ENCODE assay signal across 16 mouse cellular contexts in genomic region chr2:154584931-154585601, GRCm38 (mm10). TPM values are rescaled to one million over a fixed set of nuclear protein-coding genes. Genes with fewer than 3 reads are reported as not detected.
DNase-seq lines count a peak whose midpoint lies in the region; ATAC-seq and TF ChIP-seq lines count a peak whose summit lies in the region.
"Had no signal": no experiment of that assay in that cellular context is flagged by ENCODE, and none has a peak within 500 bp of the region (broad histone marks: within the 10 kb centered on the region; RNA-seq: fewer than 3 reads in every experiment).

No protein-coding gene starts in this region.

- H3K36me3 ChIP-seq in embryonic facial prominence, embryonic 10.5 days (replicated peaks), result peaks cover 3% of the 10 kb centered on the region
- H3K36me3 ChIP-seq in hindbrain, embryonic 14.5 days (replicated peaks; ENCODE audit: control insufficient read depth, insufficient read depth), result no peaks in the 10 kb centered on the region; the same call in 1 of the 2 replicates

- H3K9ac ChIP-seq in hindbrain, embryonic 14.5 days, result no peak overlapping the region

- no peaks in the 10 kb centered on the region for H3K9me3 ChIP-seq in embryonic facial prominence, embryonic 10.5 days
- no peaks in the 10 kb centered on the region for H3K9me3 ChIP-seq in hindbrain, embryonic 14.5 days (ENCODE audit: control insufficient read depth, low read length)
- H3K9me3 ChIP-seq: limb, embryonic 10.5 days had no signal

- H3K4me2 ChIP-seq in hindbrain, embryonic 14.5 days (replicated peaks), result no peak overlapping the region

- no peak overlapping the region for H3K4me3 ChIP-seq in embryonic facial prominence, embryonic 10.5 days
- H3K4me3 ChIP-seq in hindbrain, embryonic 14.5 days (replicated peaks; ENCODE audit: low read length), result no peak overlapping the region
- H3K4me3 ChIP-seq in lung, adult 2 months (replicated peaks; ENCODE audit: extremely low read depth, low read depth, low read length), result no peak overlapping the region
- H3K4me3 ChIP-seq: limb, embryonic 10.5 days had no signal

- peak; percentile 72 for DNase-seq in left cerebral cortex, postnatal 4 days
- no peak for DNase-seq in left cerebral cortex, postnatal 10 days (ENCODE audit: extremely low spot score in 1 of 2, low spot score in 2 of 2)
- peak; percentile 32 for DNase-seq in brain, embryonic 14.5 days (ENCODE audit: low read depth)
- no peak for DNase-seq in embryonic facial prominence, embryonic 10.5 days (ENCODE audit: low spot score)
- no peak for DNase-seq in hindbrain, embryonic 14.5 days (ENCODE audit: low spot score)
- no peak for DNase-seq in lung, adult 2 months
- no peak for DNase-seq in embryo, embryonic 9.5 days (ENCODE audit: extremely low spot score)
- DNase-seq: gastrocnemius, postnatal 25 days; kidney, adult 2 months; lung, adult 18-20 months; right cerebral cortex, postnatal 25 days; thymus, postnatal 25 days had no signal

- no peak for TF ChIP-seq CTCF in brain, embryonic 14.5 days (IDR thresholded peaks at IDR 0.05; ENCODE audit: borderline replicate concordance, extremely low read depth, insufficient read depth, insufficient read length)
- TF ChIP-seq CTCF in lung, adult 2 months (IDR thresholded peaks at IDR 0.05; ENCODE audit: insufficient read depth, low read length), result no peak

- TF ChIP-seq POLR2A in brain, embryonic 14.5 days (IDR thresholded peaks at IDR 0.05; ENCODE audit: borderline replicate concordance, extremely low read depth, insufficient read depth, insufficient read length, poor library complexity, severe bottlenecking), result no peak
- TF ChIP-seq POLR2A in lung, adult 2 months (IDR thresholded peaks at IDR 0.05; ENCODE audit: borderline replicate concordance, extremely low read depth, low read depth, low read length), result no peak

- intact Hi-C loops in left cerebral cortex, postnatal 4 days (cut with DNase I), result no loop called here
- intact Hi-C loops in left cerebral cortex, postnatal 10 days (cut with DNase I), result no loop called here

- WGBS in embryonic facial prominence, embryonic 10.5 days, result 74% methylated on average over 17 of the region's 17 CpGs
- WGBS in hindbrain, embryonic 14.5 days, result 54% methylated on average over 17 of the region's 17 CpGs
- 58% methylated on average over 17 of the region's 17 CpGs for WGBS in lung, adult 2 months

- ATAC-seq in hindbrain, embryonic 14.5 days (ENCODE audit: low FRiP score), result no peak

- peaks cover 18% of the 10 kb centered on the region for H3K4me1 ChIP-seq in embryonic facial prominence, embryonic 10.5 days
- H3K4me1 ChIP-seq in hindbrain, embryonic 14.5 days (replicated peaks; ENCODE audit: control insufficient read depth, insufficient read depth, low read length), result peaks cover 15% of the 10 kb centered on the region
- no peaks in the 10 kb centered on the region for H3K4me1 ChIP-seq in lung, adult 2 months (ENCODE audit: control insufficient read depth, insufficient read depth, low read length)

- H3K27ac ChIP-seq in embryonic facial prominence, embryonic 10.5 days (replicated peaks), result 0 out of 2 replicates have a peak overlapping the region, but pooled peaks have one; percentile 10
- peak overlapping the region; percentile 40; the same call in 1 of the 2 replicates for H3K27ac ChIP-seq in hindbrain, embryonic 14.5 days
- H3K27ac ChIP-seq: limb, embryonic 10.5 days had no signal

- 0 out of 2 replicates have a peak, but pooled peaks cover 5% of the 10 kb centered on the region for H3K27me3 ChIP-seq in embryonic facial prominence, embryonic 10.5 days (replicated peaks; ENCODE audit: low read depth, poor library complexity, severe bottlenecking)
- no peaks in the 10 kb centered on the region for H3K27me3 ChIP-seq in hindbrain, embryonic 14.5 days (ENCODE audit: control insufficient read depth, insufficient read depth, low read length)

RNA-seq across cellular contexts. Expression of gene E2f1, which starts 15.4 kb away (rescaled TPM):
- total RNA-seq in left cerebral cortex, postnatal 4 days (2021), result 10 to 100 TPM; 10.8 to 11.9 TPM
- 10 to 100 TPM; 12.2 to 12.6 TPM for total RNA-seq in left cerebral cortex, postnatal 10 days (2021)
- polyA plus RNA-seq in brain, embryonic 14.5 days (2012; rRNA removed), result 15.0 and 19.5 TPM in 2 replicates
- polyA plus RNA-seq in embryonic facial prominence, embryonic 10.5 days (2016; fragmentation: Nextera tagmentation; extraction: Ambion mirVana), result 25.2 and 26.0 TPM in 2 replicates
- polyA plus RNA-seq in hindbrain, embryonic 14.5 days (2014; fragmentation: Nextera tagmentation; extraction: Ambion mirVana), result 2.2 and 2.4 TPM in 2 replicates
- 9.8 and 12.6 TPM in 2 replicates for polyA plus RNA-seq in lung, adult 2 months (2012; rRNA removed)

RNA-seq across cellular contexts. Expression of gene Pxmp4, which starts 18.4 kb away (rescaled TPM):
- total RNA-seq in left cerebral cortex, postnatal 4 days (2021), result 10 to 100 TPM; 11.8 to 12.2 TPM
- total RNA-seq in left cerebral cortex, postnatal 10 days (2021), result 10 to 100 TPM; 17.4 to 18.6 TPM
- 11.4 and 12.5 TPM in 2 replicates for polyA plus RNA-seq in brain, embryonic 14.5 days (2012; rRNA removed)
- polyA plus RNA-seq in embryonic facial prominence, embryonic 10.5 days (2016; fragmentation: Nextera tagmentation; extraction: Ambion mirVana), result 11.6 and 13.8 TPM in 2 replicates
- 17.3 and 18.5 TPM in 2 replicates for polyA plus RNA-seq in hindbrain, embryonic 14.5 days (2014; fragmentation: Nextera tagmentation; extraction: Ambion mirVana)
- 40.8 and 41.3 TPM in 2 replicates for polyA plus RNA-seq in lung, adult 2 months (2012; rRNA removed)

RNA-seq across cellular contexts. Expression of gene Necab3, which starts 26.4 kb away (rescaled TPM):
- total RNA-seq in left cerebral cortex, postnatal 4 days (2021), result 10 to 100 TPM; 23.6 to 24.1 TPM
- 10 to 100 TPM; 59.5 to 63.2 TPM for total RNA-seq in left cerebral cortex, postnatal 10 days (2021)
- polyA plus RNA-seq in brain, embryonic 14.5 days (2012; rRNA removed), result 11.6 and 22.0 TPM in 2 replicates
- polyA plus RNA-seq in embryonic facial prominence, embryonic 10.5 days (2016; fragmentation: Nextera tagmentation; extraction: Ambion mirVana), result 3.2 and 3.6 TPM in 2 replicates
- 13.6 and 15.2 TPM in 2 replicates for polyA plus RNA-seq in hindbrain, embryonic 14.5 days (2014; fragmentation: Nextera tagmentation; extraction: Ambion mirVana)
- polyA plus RNA-seq in lung, adult 2 months (2012; rRNA removed), result 1.2 and 1.8 TPM in 2 replicates

RNA-seq across cellular contexts. Expression of gene Zfp341, which starts 28.0 kb away (rescaled TPM):
- total RNA-seq in left cerebral cortex, postnatal 4 days (2021), result 10 to 100 TPM; 17.5 to 18.2 TPM
- 10 to 100 TPM; 14.3 to 14.7 TPM for total RNA-seq in left cerebral cortex, postnatal 10 days (2021)
- polyA plus RNA-seq in brain, embryonic 14.5 days (2012; rRNA removed), result 17.6 and 18.7 TPM in 2 replicates
- polyA plus RNA-seq in embryonic facial prominence, embryonic 10.5 days (2016; fragmentation: Nextera tagmentation; extraction: Ambion mirVana), result 1.1 TPM in 2 replicates
- polyA plus RNA-seq in hindbrain, embryonic 14.5 days (2014; fragmentation: Nextera tagmentation; extraction: Ambion mirVana), result 2.0 and 2.4 TPM in 2 replicates
- 5.8 and 6.8 TPM in 2 replicates for polyA plus RNA-seq in lung, adult 2 months (2012; rRNA removed)

RNA-seq across cellular contexts. Expression of gene 4930519P11Rik, which starts 28.2 kb away (rescaled TPM):
- total RNA-seq in left cerebral cortex, postnatal 4 days (2021), result not detected
- total RNA-seq in left cerebral cortex, postnatal 10 days (2021), result not detected
- polyA plus RNA-seq in brain, embryonic 14.5 days (2012; rRNA removed), result 0.22 and 0.69 TPM in 2 replicates
- not detected in 2 replicates for polyA plus RNA-seq in embryonic facial prominence, embryonic 10.5 days (2016; fragmentation: Nextera tagmentation; extraction: Ambion mirVana)
- 0.47 and 0.59 TPM in 2 replicates for polyA plus RNA-seq in hindbrain, embryonic 14.5 days (2014; fragmentation: Nextera tagmentation; extraction: Ambion mirVana)
- polyA plus RNA-seq in lung, adult 2 months (2012; rRNA removed), result 0.53 and 1.4 TPM in 2 replicates
- total RNA-seq: gastrocnemius, postnatal 25 days; heart, postnatal 25 days; layer of hippocampus, adult 8-10 months had no signal
- polyA plus RNA-seq: cortical plate, adult 2 months had no signal

Comparison
In these comparisons a context has a peak if more than half of its experiments do, and no peak if none do; other contexts are left out.
1. DNase-seq: peak in left cerebral cortex, postnatal 4 days (single experiment) and brain, embryonic 14.5 days (single experiment); none in left cerebral cortex, postnatal 10 days (0 of 2), embryonic facial prominence, embryonic 10.5 days (single experiment), hindbrain, embryonic 14.5 days (single experiment), lung, adult 2 months (single experiment) and embryo, embryonic 9.5 days (single experiment).